Mouse (Mus musculus) cerebellum, adult 2 months (tissue): ENCODE data around the gene Osr1. TPM values are rescaled to one million over a fixed set of nuclear protein-coding genes. Genes with fewer than 3 reads are reported as not detected.

Experiments used
- DNase-seq, 2 experiments: peaks; one replicate each; pipeline ENCODE4 v3.0.0; 2021
- H3K27ac ChIP-seq: fragments of 200-500 bp; 2 replicates; pipeline ENCODE4 v1.5.1; 2012; ENCODE audit warnings: low read length, control low read depth, inconsistent platforms; ENCODE audit not compliant: insufficient read depth
- H3K27me3 ChIP-seq: fragments of 200-500 bp; 2 replicates; pipeline ENCODE4 v1.6.1; 2012; ENCODE audit warnings: inconsistent platforms, mild to moderate bottlenecking, low read length, moderate library complexity; ENCODE audit not compliant: control insufficient read depth, insufficient read depth
- H3K4me1 ChIP-seq: fragments of 200-500 bp; 2 replicates; pipeline ENCODE4 v1.6.1; 2011; ENCODE audit warnings: low read length; ENCODE audit not compliant: control insufficient read depth, insufficient read depth
- H3K4me3 ChIP-seq: fragments of 200-500 bp; replicated peaks from 2 replicates; pipeline ENCODE3; 2011; ENCODE audit warnings: mild to moderate bottlenecking, low read depth, low read length, control low read depth; ENCODE audit not compliant: insufficient read depth
- CTCF ChIP-seq: fragments of 200-500 bp; IDR thresholded peaks from 2 replicates; pipeline ENCODE4 v1.5.1; 2011; ENCODE audit warnings: low read depth, mild to moderate bottlenecking, control low read depth, low read length, moderate library complexity, borderline replicate concordance; ENCODE audit not compliant: insufficient read depth
- POLR2A ChIP-seq: fragments of 200-500 bp; IDR thresholded peaks from 2 replicates; pipeline ENCODE4 v1.6.1; 2011; ENCODE audit warnings: low read length, control low read depth, borderline replicate concordance; ENCODE audit not compliant: insufficient read depth
- WGBS: fragments of 180-500 bp; shearing (Covaris S2); methylation state at CpG from one replicate; pipeline ENCODE4 v1.1.7; 2018; 5-methylcytosine and 5-hydroxymethylcytosine counted together
- polyA plus RNA-seq: library from polyadenylated mRNA; depleted of rRNA; stranded (reverse); fragments of >200 nt; gene quantifications from 2 replicates; pipeline ENCODE4 v1.2.3, GENCODE M21; 2012

Gene Osr1
- polyA plus RNA-seq, 1 experiment, result 0.97 TPM

- Histone ChIP-seq H3K4me1 (0 out of 2 replicates have a peak, but pooled peaks cover 2% of the 10 kb centered on the region), H3K27ac (no peak overlapping the region), H3K4me3 (no peak overlapping the region), H3K27me3 (no peaks in the 10 kb centered on the region)
- no peak for DNase-seq
- WGBS, result 40% methylated on average over 3 of the region's 3 CpGs
- TF ChIP-seq CTCF (no peak), POLR2A (no peak)
Observed at GRCm38 (mm10) chr12:9591141-9591540, 21.2 kb downstream of the Osr1 start.

- Histone ChIP-seq H3K27me3 (no peaks in the 10 kb centered on the region; the same call in 1 of the 2 replicates), H3K4me1 (no peaks in the 10 kb centered on the region)
- no peak for DNase-seq
Observed at GRCm38 (mm10) chr12:9598219-9598618, 28.3 kb downstream of the Osr1 start.

More at GRCm38 (mm10) chr12:9598219-9598618, 28.3 kb downstream of the Osr1 start:
- Histone ChIP-seq H3K27ac (no peak overlapping the region), H3K4me3 (no peak overlapping the region)
- no peak for TF ChIP-seq POLR2A
- TF ChIP-seq CTCF, result no peak
